Mouse (Mus musculus) G1E (cell line): ENCODE measurements at regions not wholly inside any gene's neighbourhood (a gene's known extent, or its start where the extent isn't known, plus 50 kb on each side); places are given as distances from the start of the nearest gene placed in this dataset.
A peak's percentile ranks its signal among the peaks of the same experiment; 100 is the strongest.

Experiments used
- CTCF ChIP-seq: IDR thresholded peaks from 2 replicates; pipeline ENCODE4 v1.5.1; 2012; ENCODE audit warnings: low read depth, low read length, inconsistent platforms, mixed read lengths
- POLR2AphosphoS5 ChIP-seq: IDR thresholded peaks from 2 replicates; pipeline ENCODE4 v1.6.1; 2012; ENCODE audit warnings: low read depth, low read length, inconsistent platforms; ENCODE audit not compliant: insufficient replicate concordance

DNA sequence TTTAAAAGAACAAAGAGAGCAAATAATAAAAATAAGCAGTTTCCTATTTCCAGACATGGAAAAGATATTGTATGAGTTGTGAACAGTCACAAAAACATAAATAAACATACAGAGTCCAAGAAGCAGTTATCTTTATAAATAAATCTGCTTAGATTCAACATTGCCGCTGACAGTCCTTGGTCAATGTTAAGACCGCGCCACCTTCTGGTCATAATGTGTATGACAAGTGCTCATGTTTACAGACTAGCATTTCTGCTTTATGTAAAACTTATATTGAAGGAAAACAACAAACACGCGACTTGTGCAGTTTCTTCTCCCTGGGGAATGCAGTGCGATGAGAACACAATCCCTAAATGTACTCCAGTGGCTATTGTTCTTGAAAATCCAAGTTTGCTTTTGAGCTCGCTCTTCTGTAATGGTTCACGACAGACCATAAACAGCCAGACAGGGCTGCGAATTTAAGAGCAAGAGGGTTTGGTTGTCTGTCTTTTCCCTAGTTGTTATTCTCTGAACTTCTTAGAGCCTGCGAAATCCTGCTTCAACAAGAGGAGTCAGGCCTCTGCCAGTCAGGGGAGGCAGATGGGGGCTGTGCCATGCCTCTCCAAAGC is 291.6 kb upstream of the Rnf219 start:
- TF ChIP-seq CTCF (peak; percentile 41), POLR2AphosphoS5 (no peak)
